Mouse (Mus musculus): ENCODE measurements around the gene Zfp536. TPM values are rescaled to one million over a fixed set of nuclear protein-coding genes. Genes with fewer than 3 reads are reported as not detected.

The Zfp536 gene
- under 1 TPM in 2 of 3 experiments, not detected in 1; 0.23 to 0.59 TPM for polyA plus RNA-seq (2017; shearing (Covaris generic))

GRCm38 (mm10) chr7:37773312-37773702 lies at the start of gene Zfp536:
Zfp536 (minus strand) TSS chr7:37773641.
- no peak for ATAC-seq

GRCm38 (mm10) chr7:37820670-37821301 lies 47.3 kb upstream of the Zfp536 start:
- ATAC-seq, result no peak

- no peak for ATAC-seq
Observed at GRCm38 (mm10) chr7:37818631-37819340, 45.3 kb upstream of the Zfp536 start.

GRCm38 (mm10) chr7:37816901-37817300 lies 43.5 kb upstream of the Zfp536 start:
- ATAC-seq, result no peak

GRCm38 (mm10) chr7:37814844-37815406 lies 41.5 kb upstream of the Zfp536 start:
- ATAC-seq, result no peak

GRCm38 (mm10) chr7:37813676-37814075 lies 40.2 kb upstream of the Zfp536 start:
- ATAC-seq, result no peak

GRCm38 (mm10) chr7:37809908-37810307 lies 36.5 kb upstream of the Zfp536 start:
- no peak for ATAC-seq

- ATAC-seq, result no peak
Observed at GRCm38 (mm10) chr7:37809001-37809400, 35.6 kb upstream of the Zfp536 start.

- no peak for ATAC-seq
Observed at GRCm38 (mm10) chr7:37801160-37801559, 27.7 kb upstream of the Zfp536 start.

GRCm38 (mm10) chr7:37788721-37789120 lies 15.3 kb upstream of the Zfp536 start:
- ATAC-seq, result no peak

GRCm38 (mm10) chr7:37775502-37775901 lies 2.1 kb upstream of the Zfp536 start:
- no peak for ATAC-seq

- ATAC-seq, result no peak
Observed at GRCm38 (mm10) chr7:37774463-37774970, 1.1 kb upstream of the Zfp536 start.

GRCm38 (mm10) chr7:37773906-37774305 lies 465 bp upstream of the Zfp536 start:
- no peak for ATAC-seq

GRCm38 (mm10) chr7:37772376-37773311 lies 797 bp downstream of the Zfp536 start:
- no peak for ATAC-seq

- ATAC-seq, result no peak
Observed at GRCm38 (mm10) chr7:37771491-37772375, 1.7 kb downstream of the Zfp536 start.

GRCm38 (mm10) chr7:37770400-37771050 lies 2.9 kb downstream of the Zfp536 start:
- no peak for ATAC-seq

GRCm38 (mm10) chr7:37769526-37770399 lies 3.7 kb downstream of the Zfp536 start:
- no peak for ATAC-seq

GRCm38 (mm10) chr7:37769004-37769403 lies 4.4 kb downstream of the Zfp536 start:
- ATAC-seq, result no peak

GRCm38 (mm10) chr7:37768310-37768940 lies 5.0 kb downstream of the Zfp536 start:
- ATAC-seq, result no peak
